Mouse (Mus musculus) stomach, embryonic 15.5 days (tissue): ENCODE results near the gene Sorcs2. TPM values are rescaled to one million over a fixed set of nuclear protein-coding genes. Genes with fewer than 3 reads are reported as not detected.

Experiments
- ATAC-seq: fragments of 200-750 bp; cut with Nextera tagmentation; 2 replicates; pipeline ENCODE4 v1.8.0; 2017; ENCODE audit warnings: low read depth, moderate number of reproducible peaks, moderate TSS enrichment; ENCODE audit not compliant: insufficient read depth, low FRiP score
- H3K27ac ChIP-seq: fragments of 300-500 bp; sonication (generic); 2 replicates; pipeline ENCODE4 v1.5.1; 2015; ENCODE audit warnings: mild to moderate bottlenecking, inconsistent platforms
- H3K27me3 ChIP-seq: fragments of 300-500 bp; sonication (generic); replicated peaks from 2 replicates; pipeline ENCODE4 v1.6.1; 2015; ENCODE audit warnings: inconsistent platforms
- H3K36me3 ChIP-seq: fragments of 300-500 bp; sonication (generic); 2 replicates; pipeline ENCODE4 v1.6.1; 2015; ENCODE audit warnings: inconsistent platforms
- H3K4me1 ChIP-seq: fragments of 300-500 bp; sonication (generic); 2 replicates; pipeline ENCODE4 v1.6.1; 2015; ENCODE audit warnings: inconsistent platforms
- H3K4me2 ChIP-seq: fragments of 300-500 bp; sonication (generic); 2 replicates; pipeline ENCODE4 v1.6.1; 2015; ENCODE audit warnings: mild to moderate bottlenecking, inconsistent platforms
- H3K4me3 ChIP-seq: fragments of 300-500 bp; sonication (generic); replicated peaks from 2 replicates; pipeline ENCODE4 v1.5.1; 2015; ENCODE audit warnings: inconsistent platforms
- H3K9ac ChIP-seq: fragments of 300-500 bp; sonication (generic); 2 replicates; pipeline ENCODE4 v1.6.1; 2015; ENCODE audit warnings: inconsistent platforms
- H3K9me3 ChIP-seq: fragments of 300-500 bp; sonication (generic); 2 replicates; pipeline ENCODE4 v1.6.1; 2016; ENCODE audit warnings: inconsistent platforms
- WGBS: fragments of 180-500 bp; shearing (Covaris S2); methylation state at CpG from one replicate; pipeline ENCODE4 v1.1.7; 2015; 5-methylcytosine and 5-hydroxymethylcytosine counted together
- polyA plus RNA-seq: library from polyadenylated mRNA; unstranded; fragments of >200 nt; fragmentation: Nextera tagmentation; extraction: Ambion mirVana; gene quantifications from 2 replicates; pipeline ENCODE4 v1.2.1, GENCODE M21; 2015

The Sorcs2 gene
- polyA plus RNA-seq, 1 experiment from 2014 or later, result 13.7 TPM

GRCm38 (mm10) chr5:36182326-36182725 lies 215.6 kb downstream of the Sorcs2 start:
- Histone ChIP-seq H3K9ac (no peak overlapping the region), H3K4me2 (no peak overlapping the region), H3K27ac (no peak overlapping the region), H3K27me3 (no peaks in the 10 kb centered on the region), H3K36me3 (no peaks in the 10 kb centered on the region), H3K9me3 (no peaks in the 10 kb centered on the region), H3K4me1 (no peaks in the 10 kb centered on the region), H3K4me3 (no peak overlapping the region)
- no peak for ATAC-seq
- 82% methylated on average over 7 of the region's 7 CpGs for WGBS

DNA sequence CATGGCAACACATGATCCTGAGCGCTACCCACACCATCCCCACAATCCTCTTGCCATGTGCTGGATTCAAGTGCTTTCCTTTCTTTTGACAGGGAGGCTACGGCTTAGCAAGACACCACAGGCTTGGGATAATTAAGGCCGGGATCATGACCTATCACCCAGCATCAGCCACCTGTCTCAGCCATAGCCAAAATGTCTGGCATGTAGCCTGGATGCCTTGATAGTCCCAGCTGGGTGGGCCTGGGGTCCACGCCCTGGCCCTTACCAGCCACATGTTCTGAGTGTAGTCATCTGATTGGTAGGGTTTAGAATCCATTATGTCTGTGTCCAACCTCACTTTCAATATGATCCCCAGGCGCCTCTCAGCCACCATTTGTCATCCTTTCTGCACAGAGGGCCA lies 218.2 kb downstream of the Sorcs2 start:
- H3K36me3 ChIP-seq, result no peaks in the 10 kb centered on the region
- 0 out of 2 replicates have a peak, but pooled peaks cover 4% of the 10 kb centered on the region for H3K4me1 ChIP-seq
- WGBS, result 83% methylated on average over 5 of the region's 5 CpGs
- no peaks in the 10 kb centered on the region for H3K9me3 ChIP-seq
- H3K4me3 ChIP-seq, result no peak overlapping the region
- H3K4me2 ChIP-seq, result no peak overlapping the region
- no peak overlapping the region for H3K9ac ChIP-seq
- no peak for ATAC-seq
- H3K27me3 ChIP-seq, result no peaks in the 10 kb centered on the region
- no peak overlapping the region for H3K27ac ChIP-seq

GRCm38 (mm10) chr5:36178785-36179184 lies 219.2 kb downstream of the Sorcs2 start:
- no peak overlapping the region for H3K9ac ChIP-seq
- H3K36me3 ChIP-seq, result no peaks in the 10 kb centered on the region
- H3K4me1 ChIP-seq, result 0 out of 2 replicates have a peak, but pooled peaks cover 4% of the 10 kb centered on the region
- no peak overlapping the region for H3K27ac ChIP-seq
- no peaks in the 10 kb centered on the region for H3K27me3 ChIP-seq
- ATAC-seq, result no peak
- WGBS, result 87% methylated on average over 3 of the region's 3 CpGs
- H3K9me3 ChIP-seq, result no peaks in the 10 kb centered on the region
- H3K4me3 ChIP-seq, result no peak overlapping the region
- H3K4me2 ChIP-seq, result no peak overlapping the region

GRCm38 (mm10) chr5:36178215-36178614 lies 219.7 kb downstream of the Sorcs2 start:
- H3K4me2 ChIP-seq, result no peak overlapping the region
- H3K27me3 ChIP-seq, result no peaks in the 10 kb centered on the region
- no peak overlapping the region for H3K4me3 ChIP-seq
- H3K36me3 ChIP-seq, result no peaks in the 10 kb centered on the region
- H3K27ac ChIP-seq, result no peak overlapping the region
- WGBS, result 47% methylated on average over 7 of the region's 7 CpGs
- no peak for ATAC-seq
- H3K9ac ChIP-seq, result no peak overlapping the region
- H3K9me3 ChIP-seq, result no peaks in the 10 kb centered on the region
- H3K4me1 ChIP-seq, result 0 out of 2 replicates have a peak, but pooled peaks cover 4% of the 10 kb centered on the region

DNA sequence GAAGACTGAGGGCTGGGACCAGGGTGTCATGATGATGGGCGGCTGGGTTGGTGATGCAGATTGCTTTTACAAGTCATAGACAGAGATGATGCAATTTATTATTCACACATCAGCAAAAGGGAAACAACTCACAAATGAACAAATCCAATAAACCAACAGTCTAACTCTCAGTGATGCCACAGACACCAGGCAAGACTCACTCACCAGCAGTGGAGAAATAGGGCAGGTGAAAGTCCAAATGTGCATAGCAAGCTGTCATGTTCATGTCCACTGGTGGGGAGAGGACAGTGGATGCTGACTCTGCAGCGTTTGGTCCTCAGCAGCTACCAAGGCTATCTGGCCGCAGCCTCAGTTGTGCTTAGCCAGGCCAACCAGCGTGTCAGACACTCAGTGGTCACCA lies 221.1 kb downstream of the Sorcs2 start:
- Histone ChIP-seq H3K27ac (no peak overlapping the region), H3K4me1 (0 out of 2 replicates have a peak, but pooled peaks cover 4% of the 10 kb centered on the region), H3K4me3 (no peak overlapping the region), H3K36me3 (no peaks in the 10 kb centered on the region), H3K4me2 (no peak overlapping the region), H3K9me3 (no peaks in the 10 kb centered on the region), H3K9ac (no peak overlapping the region), H3K27me3 (no peaks in the 10 kb centered on the region)
- WGBS, result 86% methylated on average over 4 of the region's 4 CpGs
- no peak for ATAC-seq

GRCm38 (mm10) chr5:36176409-36176808 lies 221.5 kb downstream of the Sorcs2 start:
- no peak for ATAC-seq
- Histone ChIP-seq H3K9me3 (no peaks in the 10 kb centered on the region), H3K9ac (no peak overlapping the region), H3K27me3 (no peaks in the 10 kb centered on the region), H3K4me1 (0 out of 2 replicates have a peak, but pooled peaks cover 4% of the 10 kb centered on the region), H3K4me2 (no peak overlapping the region), H3K27ac (no peak overlapping the region), H3K4me3 (no peak overlapping the region), H3K36me3 (no peaks in the 10 kb centered on the region)
- 80% methylated on average over 11 of the region's 11 CpGs for WGBS

- 0 out of 2 replicates have a peak, but pooled peaks cover 4% of the 10 kb centered on the region for H3K4me1 ChIP-seq
- H3K36me3 ChIP-seq, result no peaks in the 10 kb centered on the region
- no peaks in the 10 kb centered on the region for H3K9me3 ChIP-seq
- WGBS, result 55% methylated on average over 9 of the region's 9 CpGs
- no peak overlapping the region for H3K4me2 ChIP-seq
- H3K27ac ChIP-seq, result no peak overlapping the region
- no peaks in the 10 kb centered on the region for H3K27me3 ChIP-seq
- H3K9ac ChIP-seq, result no peak overlapping the region
- no peak overlapping the region for H3K4me3 ChIP-seq
- no peak for ATAC-seq
Observed at GRCm38 (mm10) chr5:36174569-36175115, 223.3 kb downstream of the Sorcs2 start.

GRCm38 (mm10) chr5:36168963-36169650 lies 228.8 kb downstream of the Sorcs2 start:
- H3K4me3 ChIP-seq, result no peak overlapping the region
- no peak overlapping the region for H3K9ac ChIP-seq
- H3K4me2 ChIP-seq, result no peak overlapping the region
- H3K9me3 ChIP-seq, result no peaks in the 10 kb centered on the region
- WGBS, result 70% methylated on average over 14 of the region's 14 CpGs
- no peak overlapping the region for H3K27ac ChIP-seq
- no peaks in the 10 kb centered on the region for H3K36me3 ChIP-seq
- no peaks in the 10 kb centered on the region for H3K4me1 ChIP-seq
- no peaks in the 10 kb centered on the region for H3K27me3 ChIP-seq
- no peak for ATAC-seq

DNA sequence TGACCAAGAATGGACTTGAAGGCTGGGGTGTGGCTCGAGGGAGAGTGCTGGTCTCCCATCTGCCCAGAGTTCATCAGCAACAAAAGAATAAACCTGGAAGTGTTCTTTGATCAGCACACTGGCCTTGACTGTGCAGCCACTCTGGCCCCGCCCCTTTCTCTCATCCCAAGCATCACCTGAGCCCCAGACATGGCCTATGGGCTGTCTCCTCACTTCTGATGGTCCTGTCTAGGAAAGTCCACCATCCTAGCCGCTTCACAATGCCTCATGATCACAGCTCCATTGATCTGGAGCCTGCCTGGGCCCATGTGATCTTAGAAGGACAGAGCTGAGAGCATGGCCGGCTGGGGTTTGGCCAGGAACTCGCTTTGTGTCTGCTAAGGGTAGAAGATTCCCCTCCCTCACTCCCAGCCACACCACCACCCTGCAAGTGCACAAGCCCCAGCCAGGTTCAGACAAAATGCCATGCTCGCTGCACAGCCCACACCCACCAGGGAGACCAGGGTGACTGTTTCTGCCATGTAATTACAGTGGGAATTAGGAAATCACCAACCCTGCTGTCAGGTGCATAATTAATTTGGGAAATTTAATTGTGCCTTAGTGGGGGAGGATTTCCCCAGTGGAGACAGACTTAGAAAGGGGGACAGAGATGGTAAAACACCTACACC lies 231.5 kb downstream of the Sorcs2 start:
- Histone ChIP-seq H3K36me3 (no peaks in the 10 kb centered on the region), H3K9me3 (no peaks in the 10 kb centered on the region), H3K4me1 (no peaks in the 10 kb centered on the region), H3K27me3 (no peaks in the 10 kb centered on the region), H3K4me2 (no peak overlapping the region), H3K4me3 (no peak overlapping the region), H3K9ac (no peak overlapping the region), H3K27ac (no peak overlapping the region)
- ATAC-seq, result no peak
- 77% methylated on average over 6 of the region's 6 CpGs for WGBS

DNA sequence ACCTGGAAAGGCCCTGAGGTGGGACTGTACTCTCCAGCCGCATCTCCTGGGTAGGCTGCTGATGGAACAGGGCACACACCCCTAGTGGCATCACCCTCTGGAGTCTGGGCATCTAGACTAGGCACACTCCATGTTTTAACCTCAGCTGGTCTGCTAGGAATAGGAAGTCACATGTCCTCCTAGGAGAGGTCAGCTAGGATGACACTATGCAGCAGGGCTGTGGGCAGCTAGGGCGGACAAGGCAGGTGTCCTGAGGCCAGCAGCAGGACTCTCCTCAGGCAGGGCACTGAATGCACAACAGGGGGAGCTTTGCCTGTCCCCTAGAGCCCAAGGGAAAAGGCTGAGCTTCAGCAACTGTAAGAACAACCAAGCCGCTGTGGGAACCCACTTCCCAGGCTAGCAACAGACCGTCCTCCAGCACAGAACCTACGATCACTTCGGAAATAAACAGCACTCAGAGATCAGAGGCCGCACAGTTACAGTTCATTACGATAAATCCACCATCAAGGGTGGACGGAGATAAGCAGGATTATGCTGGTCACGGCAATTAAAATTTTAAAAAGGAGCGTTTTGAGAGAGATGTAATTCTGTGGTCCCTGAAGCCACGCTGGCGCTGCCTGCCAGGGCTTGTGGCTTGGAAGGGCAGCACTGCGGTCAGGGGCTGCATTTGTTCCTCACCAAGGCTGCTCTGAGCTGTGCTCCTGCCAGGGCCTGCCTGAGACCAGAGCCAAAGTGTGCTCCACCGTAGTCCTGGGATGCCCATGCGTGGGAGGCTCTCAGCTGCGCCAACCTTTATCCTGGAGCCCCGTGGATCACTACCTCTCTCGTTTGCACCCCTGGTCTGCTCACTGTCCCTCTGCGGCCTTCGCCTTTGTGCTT lies 232.3 kb downstream of the Sorcs2 start:
- Histone ChIP-seq H3K9ac (no peak overlapping the region), H3K4me1 (no peaks in the 10 kb centered on the region), H3K27ac (no peak overlapping the region), H3K27me3 (no peaks in the 10 kb centered on the region), H3K4me2 (no peak overlapping the region), H3K9me3 (no peaks in the 10 kb centered on the region), H3K4me3 (no peak overlapping the region), H3K36me3 (no peaks in the 10 kb centered on the region)
- WGBS, result 83% methylated on average over 21 of the region's 21 CpGs
- ATAC-seq, result no peak

DNA sequence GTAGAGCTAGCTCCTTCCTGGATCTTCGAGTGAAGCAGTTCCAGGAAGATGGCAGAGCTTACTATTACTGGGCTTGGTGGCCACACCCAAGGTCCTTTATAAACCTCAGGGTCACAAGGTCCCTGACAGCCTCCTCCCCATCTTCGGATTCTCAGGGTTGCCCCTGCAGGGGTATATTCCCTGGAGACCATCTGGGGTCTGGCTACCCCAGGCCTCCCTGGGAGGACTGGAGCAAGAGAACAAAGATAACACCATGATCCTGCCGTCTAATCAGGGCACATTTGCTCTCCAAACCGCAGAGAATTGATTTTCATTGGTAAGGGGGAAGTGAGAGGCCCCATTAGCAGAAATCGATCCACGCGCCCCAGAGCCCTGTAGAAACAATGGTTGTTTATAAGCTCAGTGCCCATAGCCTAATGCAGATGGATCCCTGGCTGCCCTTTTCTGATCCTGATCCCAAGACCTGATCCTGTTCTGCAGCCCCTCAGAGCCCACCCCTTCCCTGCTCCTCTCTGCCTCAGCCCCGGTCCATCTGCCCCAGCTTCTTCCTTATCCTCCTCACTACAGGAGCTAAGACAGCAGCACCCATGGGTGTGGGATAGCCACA lies 243.0 kb downstream of the Sorcs2 start:
- Histone ChIP-seq H3K4me3 (no peak overlapping the region), H3K9me3 (no peaks in the 10 kb centered on the region), H3K9ac (no peak overlapping the region), H3K4me1 (no peaks in the 10 kb centered on the region; the same call in 1 of the 2 replicates), H3K4me2 (no peak overlapping the region), H3K27me3 (no peaks in the 10 kb centered on the region), H3K36me3 (no peaks in the 10 kb centered on the region), H3K27ac (no peak overlapping the region)
- no peak for ATAC-seq
- WGBS, result 45% methylated on average over 8 of the region's 8 CpGs
